ENCODE assay signal across 10 mouse cellular contexts in genomic region chr11:6677530-6677929, GRCm38 (mm10). TPM values are rescaled to one million over a fixed set of nuclear protein-coding genes. Genes with fewer than 3 reads are reported as not detected.
DNase-seq lines count a peak whose midpoint lies in the region; ATAC-seq and TF ChIP-seq lines count a peak whose summit lies in the region.
"Had no signal": no experiment of that assay in that cellular context is flagged by ENCODE, and none has a peak within 500 bp of the region (broad histone marks: within the 10 kb centered on the region; RNA-seq: fewer than 3 reads in every experiment).

No protein-coding gene starts in this region.

- peak; percentile 25 to 35 for DNase-seq in cerebellum, adult 18-20 months
- no peak for DNase-seq in cerebellum, adult 11 months
- no peak for DNase-seq in testis, postnatal 14 days (ENCODE audit: low spot score)
- DNase-seq in kidney, postnatal 36 days, result peak; percentile 57 to 73
- no peak for DNase-seq in stomach, postnatal 0 days (ENCODE audit: low spot score)
- no peak for DNase-seq in frontal cortex, adult 2 months (ENCODE audit: extremely low spot score in 1 of 2, low spot score in 1 of 2)

- TF ChIP-seq EP300 in stomach, postnatal 0 days (optimal IDR thresholded peaks at IDR 0.05), result no peak

- no peak overlapping the region for H3K27ac ChIP-seq in testis, adult 2 months (ENCODE audit: control insufficient read depth, insufficient read depth, low read depth, low read length)
- no peak overlapping the region for H3K27ac ChIP-seq in stomach, postnatal 0 days (replicated peaks)
- H3K27ac ChIP-seq: embryonic facial prominence, embryonic 13.5 days had no signal

- no peak for ATAC-seq in stomach, postnatal 0 days (ENCODE audit: low FRiP score, low TSS enrichment)
- no peak for ATAC-seq in megakaryocyte progenitor cell, adult 5-6 weeks (replicated peaks; ENCODE audit: poor library complexity)

- TF ChIP-seq POLR2A in testis, adult 2 months (IDR thresholded peaks at IDR 0.05; ENCODE audit: control insufficient read depth, low read depth, low read length), result no peak

- 34% methylated on average over 7 of the region's 7 CpGs for WGBS in stomach, postnatal 0 days

- H3K4me1 ChIP-seq in testis, adult 2 months (ENCODE audit: control insufficient read depth, insufficient read depth, low read length), result peaks cover 7% of the 10 kb centered on the region
- H3K4me1 ChIP-seq in stomach, postnatal 0 days (replicated peaks; ENCODE audit: control insufficient read depth, insufficient read depth), result peaks cover 3% of the 10 kb centered on the region; the same call in 1 of the 2 replicates

- H3K9ac ChIP-seq in stomach, postnatal 0 days (ENCODE audit: low read length), result no peak overlapping the region
- H3K9ac ChIP-seq: embryonic facial prominence, embryonic 13.5 days had no signal

- H3K4me2 ChIP-seq in stomach, postnatal 0 days (replicated peaks; ENCODE audit: low read depth), result no peak overlapping the region
- H3K4me2 ChIP-seq: embryonic facial prominence, embryonic 13.5 days had no signal

- no peaks in the 10 kb centered on the region for H3K9me3 ChIP-seq in stomach, postnatal 0 days (ENCODE audit: control insufficient read depth, low read length)
- H3K9me3 ChIP-seq: embryonic facial prominence, embryonic 13.5 days had no signal

- H3K27me3 ChIP-seq in testis, adult 2 months (ENCODE audit: control insufficient read depth, insufficient read depth, low read length), result no peaks in the 10 kb centered on the region
- no peaks in the 10 kb centered on the region for H3K27me3 ChIP-seq in stomach, postnatal 0 days (ENCODE audit: control insufficient read depth, insufficient read depth, low read length)
- H3K27me3 ChIP-seq: embryonic facial prominence, embryonic 13.5 days had no signal

- peak; percentile 18; the same call in 1 of the 2 replicates for TF ChIP-seq CTCF in testis, adult 2 months (IDR thresholded peaks at IDR 0.05; ENCODE audit: control insufficient read depth, insufficient read depth, insufficient replicate concordance, low read depth, low read length)
- peak; percentile 70 for TF ChIP-seq CTCF in stomach, postnatal 0 days (IDR thresholded peaks at IDR 0.05; ENCODE audit: low read depth)

- no peaks in the 10 kb centered on the region for H3K36me3 ChIP-seq in testis, adult 2 months (ENCODE audit: control insufficient read depth, insufficient read depth, low read length)
- H3K36me3 ChIP-seq in stomach, postnatal 0 days (ENCODE audit: control insufficient read depth, insufficient read depth, low read length), result no peaks in the 10 kb centered on the region
- H3K36me3 ChIP-seq: embryonic facial prominence, embryonic 13.5 days had no signal

- H3K4me3 ChIP-seq in testis, adult 2 months (ENCODE audit: control insufficient read depth, low read depth, low read length), result no peak overlapping the region
- no peak overlapping the region for H3K4me3 ChIP-seq in stomach, postnatal 0 days (ENCODE audit: low read depth, low read length)
- H3K4me3 ChIP-seq: embryonic facial prominence, embryonic 13.5 days had no signal

RNA-seq across cellular contexts. Expression of gene Ramp3, which starts 19.2 kb away (rescaled TPM):
- polyA plus RNA-seq in testis, adult 2 months (2012; rRNA removed), result 11.2 and 15.2 TPM in 2 replicates
- 11.6 and 12.8 TPM in 2 replicates for polyA plus RNA-seq in stomach, postnatal 0 days (2015; fragmentation: Nextera tagmentation; extraction: Ambion mirVana)
- polyA plus RNA-seq in frontal cortex, adult 2 months (2012; rRNA removed), result 18.5 and 30.4 TPM in 2 replicates
- not detected in 2 replicates for total RNA-seq in megakaryocyte progenitor cell, adult 5-6 weeks (2015)
- total RNA-seq in megakaryocyte progenitor cell, adult 5-6 weeks (2017), result not detected in 2 replicates

RNA-seq across cellular contexts. Expression of gene Wap, which starts 39.1 kb away (rescaled TPM):
- 0.32 TPM in 1 of 2 replicates, not detected in the other for polyA plus RNA-seq in testis, adult 2 months (2012; rRNA removed)
- 2.6 and 5.3 TPM in 2 replicates for polyA plus RNA-seq in stomach, postnatal 0 days (2015; fragmentation: Nextera tagmentation; extraction: Ambion mirVana)
- polyA plus RNA-seq in frontal cortex, adult 2 months (2012; rRNA removed), result not detected in 2 replicates
- total RNA-seq in megakaryocyte progenitor cell, adult 5-6 weeks (2015), result not detected in 2 replicates
- total RNA-seq in megakaryocyte progenitor cell, adult 5-6 weeks (2017), result not detected in 2 replicates
- polyA plus RNA-seq: embryonic facial prominence, embryonic 13.5 days; lung, embryonic 16.5 days had no signal

RNA-seq across cellular contexts. Expression of gene Tbrg4, which starts 51.7 kb away (rescaled TPM):
- 57.1 and 66.9 TPM in 2 replicates for polyA plus RNA-seq in testis, adult 2 months (2012; rRNA removed)
- 29.3 and 31.2 TPM in 2 replicates for polyA plus RNA-seq in stomach, postnatal 0 days (2015; fragmentation: Nextera tagmentation; extraction: Ambion mirVana)
- 59.8 and 64.9 TPM in 2 replicates for polyA plus RNA-seq in frontal cortex, adult 2 months (2012; rRNA removed)
- total RNA-seq in megakaryocyte progenitor cell, adult 5-6 weeks (2015), result 46.2 and 58.3 TPM in 2 replicates
- 36.7 and 52.1 TPM in 2 replicates for total RNA-seq in megakaryocyte progenitor cell, adult 5-6 weeks (2017)

Comparison
In these comparisons a context has a peak if more than half of its experiments do, and no peak if none do; other contexts are left out.
1. DNase-seq: peak in cerebellum, adult 18-20 months (2 of 2) and kidney, postnatal 36 days (2 of 2); none in cerebellum, adult 11 months (single experiment), testis, postnatal 14 days (single experiment), stomach, postnatal 0 days (single experiment) and frontal cortex, adult 2 months (0 of 2).